Mouse (Mus musculus) heart, embryonic 11.5 days (tissue): ENCODE results near the gene Tab2. TPM values are rescaled to one million over a fixed set of nuclear protein-coding genes. Genes with fewer than 3 reads are reported as not detected.

ENCODE experiments used
- ATAC-seq: fragments of 200-750 bp; cut with Nextera tagmentation; replicated peaks from 2 replicates; pipeline ENCODE4 v1.8.0; 2017; ENCODE audit warnings: moderate library complexity; ENCODE audit not compliant: insufficient number of reproducible peaks, low FRiP score, low TSS enrichment
- H3K27ac ChIP-seq: fragments of 300-500 bp; sonication (generic); 2 replicates; pipeline ENCODE4 v1.5.1; 2014; ENCODE audit warnings: mild to moderate bottlenecking, low read depth, low read length
- H3K27me3 ChIP-seq: fragments of 300-500 bp; sonication (generic); 2 replicates; pipeline ENCODE4 v1.6.1; 2014; ENCODE audit warnings: mild to moderate bottlenecking, low read length, mixed read lengths; ENCODE audit not compliant: control insufficient read depth, insufficient read depth
- H3K36me3 ChIP-seq: fragments of 300-500 bp; sonication (generic); 2 replicates; pipeline ENCODE4 v1.6.1; 2014; ENCODE audit warnings: mild to moderate bottlenecking, low read length, moderate library complexity, mixed read lengths; ENCODE audit not compliant: control insufficient read depth, insufficient read depth
- H3K4me1 ChIP-seq: fragments of 300-500 bp; sonication (generic); 2 replicates; pipeline ENCODE4 v1.6.1; 2014; ENCODE audit warnings: low read length; ENCODE audit not compliant: control insufficient read depth, insufficient read depth
- H3K4me2 ChIP-seq: fragments of 300-500 bp; sonication (generic); 2 replicates; pipeline ENCODE4 v1.6.1; 2014; ENCODE audit warnings: mild to moderate bottlenecking, moderate library complexity
- H3K4me3 ChIP-seq: fragments of 300-500 bp; sonication (generic); 2 replicates; pipeline ENCODE4 v1.5.1; 2014; ENCODE audit warnings: low read depth, low read length
- H3K9ac ChIP-seq: fragments of 300-500 bp; sonication (generic); 2 replicates; pipeline ENCODE4 v1.6.1; 2014; ENCODE audit warnings: mild to moderate bottlenecking, low read depth, low read length, moderate library complexity
- H3K9me3 ChIP-seq: fragments of 300-500 bp; sonication (generic); replicated peaks from 2 replicates; pipeline ENCODE4 v1.6.1; 2016; ENCODE audit warnings: low read length; ENCODE audit not compliant: control insufficient read depth
- WGBS: fragments of 180-500 bp; shearing (Covaris S2); extraction: QIAGEN DNeasy Blood & Tissue Kit; methylation state at CpG from one replicate; pipeline ENCODE4 v1.1.7; 2014; ENCODE audit not compliant: insufficient replicate concordance; 5-methylcytosine and 5-hydroxymethylcytosine counted together
- polyA plus RNA-seq: library from polyadenylated mRNA; unstranded; fragments of >200 nt; fragmentation: Nextera tagmentation; extraction: Ambion mirVana; gene quantifications from 2 replicates; pipeline ENCODE4 v1.2.1, GENCODE M21; 2014

The Tab2 gene
- polyA plus RNA-seq, 1 experiment from 2014 or later = 28.4 TPM

DNA sequence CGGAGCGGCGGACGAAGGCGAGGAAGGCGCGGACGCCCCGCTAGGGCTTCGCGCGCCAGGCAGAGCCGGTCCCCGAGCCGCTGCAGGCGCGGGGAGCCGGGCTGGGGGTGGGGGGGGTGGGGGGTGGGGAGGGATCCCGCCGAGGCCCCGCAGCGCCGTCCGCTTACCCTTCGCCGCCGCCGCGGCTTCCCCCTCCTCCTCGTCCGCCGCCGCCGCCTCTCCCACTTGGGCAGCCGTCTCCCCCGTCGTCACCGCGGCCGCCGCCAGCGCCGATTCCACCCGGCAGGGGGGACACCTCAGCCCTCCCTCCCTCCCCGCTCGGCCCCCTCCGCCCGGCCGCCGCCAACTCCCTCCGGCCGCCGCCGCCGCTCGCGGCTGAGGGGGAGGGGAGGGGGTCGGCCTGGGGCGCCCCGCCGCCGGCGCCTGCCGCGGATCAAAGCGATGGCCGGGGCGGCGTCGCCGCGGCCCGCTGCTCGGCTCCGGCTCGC is 352 bp downstream of the Tab2 start:
- H3K27ac ChIP-seq = peak overlapping the region; percentile 100
- H3K27me3 ChIP-seq = no peaks in the 10 kb centered on the region
- H3K9me3 ChIP-seq = no peaks in the 10 kb centered on the region
- H3K36me3 ChIP-seq = no peaks in the 10 kb centered on the region
- peak overlapping the region; percentile 87 for H3K4me2 ChIP-seq
- H3K9ac ChIP-seq = peak overlapping the region; percentile 96
- H3K4me1 ChIP-seq = peaks cover 24% of the 10 kb centered on the region
- peak; percentile 62 for ATAC-seq
- WGBS = 2% methylated on average over 12 of the region's 76 CpGs
- H3K4me3 ChIP-seq = peak overlapping the region; percentile 99

DNA sequence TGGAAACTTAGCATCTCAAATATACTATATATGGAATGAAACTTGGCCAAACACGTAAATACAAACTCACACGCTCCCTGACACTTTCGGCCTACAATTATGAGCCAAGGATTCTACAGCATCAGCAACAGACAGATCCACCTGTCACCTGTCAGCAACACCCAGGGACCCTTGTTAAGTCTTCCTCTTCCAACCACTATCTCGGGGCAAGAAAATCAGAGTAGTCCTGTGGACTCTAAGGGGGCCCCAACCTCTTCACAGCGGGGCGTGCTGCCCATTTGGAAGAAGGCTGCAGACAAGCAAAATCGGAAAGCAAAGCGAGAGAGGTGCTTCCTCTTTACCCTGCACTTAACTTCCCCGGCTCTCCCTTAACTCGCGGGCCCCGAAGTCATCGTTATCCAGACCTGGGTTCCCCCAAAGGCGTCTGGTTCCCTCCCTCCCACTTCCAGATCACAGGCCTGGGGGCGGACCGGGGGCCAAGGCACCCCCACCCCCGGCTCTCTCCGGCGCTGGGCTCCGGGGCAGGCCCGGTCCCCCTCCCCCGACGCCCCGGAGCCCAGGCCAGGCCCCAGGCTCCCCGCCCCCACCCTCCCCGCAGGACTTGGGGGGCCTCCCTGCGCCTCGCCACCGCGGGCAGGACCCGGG is 919 bp downstream of the Tab2 start:
- Histone ChIP-seq H3K4me3 (peak overlapping the region; percentile 99), H3K36me3 (no peaks in the 10 kb centered on the region), H3K4me1 (peaks cover 24% of the 10 kb centered on the region), H3K9ac (peak overlapping the region; percentile 96), H3K27ac (peak overlapping the region; percentile 100), H3K4me2 (peak overlapping the region; percentile 87), H3K27me3 (no peaks in the 10 kb centered on the region), H3K9me3 (no peaks in the 10 kb centered on the region)
- peak; percentile 28; the same call in 1 of the 2 replicates for ATAC-seq
- WGBS = 0% methylated on average over 23 of the region's 31 CpGs

DNA sequence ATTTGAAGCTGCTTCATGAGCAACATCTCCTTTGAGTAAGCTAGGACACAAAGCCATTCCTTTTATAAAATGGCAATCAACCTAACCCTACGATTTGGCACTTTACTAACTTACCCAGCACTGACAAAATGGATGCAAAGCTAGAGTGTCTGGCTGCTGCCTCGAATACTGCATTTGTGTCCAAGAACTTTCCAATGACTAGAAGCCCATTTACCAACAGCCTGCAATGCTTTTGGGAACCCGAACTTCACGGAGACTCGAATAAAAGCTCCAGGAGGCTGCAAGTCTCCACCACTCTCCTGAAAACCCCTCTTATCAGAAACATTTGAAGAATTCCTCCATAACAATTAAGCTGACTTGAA is 1.4 kb downstream of the Tab2 start:
- H3K9me3 ChIP-seq = no peaks in the 10 kb centered on the region
- peak overlapping the region; percentile 99 for H3K4me3 ChIP-seq
- no peaks in the 10 kb centered on the region for H3K36me3 ChIP-seq
- H3K27ac ChIP-seq = peak overlapping the region; percentile 100
- peak overlapping the region; percentile 96 for H3K9ac ChIP-seq
- peak overlapping the region; percentile 87 for H3K4me2 ChIP-seq
- H3K4me1 ChIP-seq = peaks cover 24% of the 10 kb centered on the region
- 5% methylated on average over 5 of the region's 5 CpGs for WGBS
- no peaks in the 10 kb centered on the region for H3K27me3 ChIP-seq
- no peak for ATAC-seq

DNA sequence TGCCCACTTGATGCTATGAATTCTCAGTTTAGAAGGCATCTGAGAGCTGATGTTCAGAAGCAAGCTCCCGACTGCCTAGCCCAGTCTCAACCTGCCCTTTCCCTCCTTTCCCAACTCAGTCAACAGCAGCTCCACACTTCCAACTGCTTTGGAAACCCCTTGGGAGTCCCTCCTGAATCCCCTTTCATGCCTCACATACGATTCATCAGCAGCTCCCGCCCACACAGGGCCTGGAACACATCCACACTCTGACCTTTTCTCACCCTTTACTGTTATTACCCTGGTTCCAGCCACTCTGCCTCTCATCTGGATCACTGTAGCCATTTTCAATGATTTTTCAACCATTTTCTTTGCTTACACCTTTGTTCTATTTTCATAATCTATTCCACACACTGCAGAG is 13.0 kb downstream of the Tab2 start:
- Histone ChIP-seq H3K9ac (no peak overlapping the region), H3K4me2 (no peak overlapping the region), H3K36me3 (0 out of 2 replicates have a peak, but pooled peaks cover 2% of the 10 kb centered on the region), H3K4me3 (no peak overlapping the region), H3K9me3 (no peaks in the 10 kb centered on the region), H3K4me1 (peaks cover 9% of the 10 kb centered on the region), H3K27ac (no peak overlapping the region; the same call in 1 of the 2 replicates), H3K27me3 (no peaks in the 10 kb centered on the region)
- 15% methylated on average over 3 of the region's 3 CpGs for WGBS
- 0 out of 2 replicates have a peak, but pooled peaks have one; percentile 18 for ATAC-seq

- no peak overlapping the region for H3K4me3 ChIP-seq
- WGBS = 86% methylated on average over 6 of the region's 6 CpGs
- H3K36me3 ChIP-seq = 0 out of 2 replicates have a peak, but pooled peaks cover 2% of the 10 kb centered on the region
- no peaks in the 10 kb centered on the region for H3K9me3 ChIP-seq
- H3K27ac ChIP-seq = no peak overlapping the region
- no peaks in the 10 kb centered on the region for H3K27me3 ChIP-seq
- H3K9ac ChIP-seq = no peak overlapping the region
- no peak overlapping the region for H3K4me2 ChIP-seq
- ATAC-seq = no peak
- no peaks in the 10 kb centered on the region; the same call in 1 of the 2 replicates for H3K4me1 ChIP-seq
Observed at GRCm38 (mm10) chr10:7936556-7937192, 19.4 kb downstream of the Tab2 start.

GRCm38 (mm10) chr10:7932958-7933357 is 23.1 kb downstream of the Tab2 start:
- Histone ChIP-seq H3K9ac (no peak overlapping the region), H3K27ac (no peak overlapping the region), H3K9me3 (no peaks in the 10 kb centered on the region), H3K4me3 (no peak overlapping the region), H3K27me3 (no peaks in the 10 kb centered on the region), H3K36me3 (no peaks in the 10 kb centered on the region), H3K4me2 (no peak overlapping the region), H3K4me1 (no peaks in the 10 kb centered on the region; the same call in 1 of the 2 replicates)
- 91% methylated on average over 2 of the region's 2 CpGs for WGBS
- ATAC-seq = no peak

GRCm38 (mm10) chr10:7928996-7929395 is 27.0 kb downstream of the Tab2 start:
- Histone ChIP-seq H3K9ac (no peak overlapping the region), H3K27ac (no peak overlapping the region), H3K27me3 (no peaks in the 10 kb centered on the region), H3K9me3 (no peaks in the 10 kb centered on the region), H3K4me2 (no peak overlapping the region), H3K4me3 (no peak overlapping the region), H3K4me1 (no peaks in the 10 kb centered on the region), H3K36me3 (no peaks in the 10 kb centered on the region)
- 89% methylated on average over 9 of the region's 9 CpGs for WGBS
- ATAC-seq = no peak

GRCm38 (mm10) chr10:7925481-7925880 is 30.5 kb downstream of the Tab2 start:
- WGBS = 71% methylated on average over 11 of the region's 11 CpGs
- Histone ChIP-seq H3K4me3 (no peak overlapping the region), H3K9me3 (no peaks in the 10 kb centered on the region), H3K27ac (no peak overlapping the region), H3K9ac (no peak overlapping the region), H3K4me2 (no peak overlapping the region), H3K36me3 (peaks cover 4% of the 10 kb centered on the region), H3K4me1 (no peaks in the 10 kb centered on the region), H3K27me3 (no peaks in the 10 kb centered on the region)
- ATAC-seq = no peak
